Mouse (Mus musculus) forebrain, embryonic 13.5 days (tissue): Measurements from ENCODE around the gene Ssh1. TPM values are rescaled to one million over a fixed set of nuclear protein-coding genes. Genes with fewer than 3 reads are reported as not detected.

Source experiments
- ATAC-seq: fragments of 200-750 bp; cut with Nextera tagmentation; 2 replicates; pipeline ENCODE4 v1.8.0; 2017
- H3K27ac ChIP-seq: fragments of 300-500 bp; sonication (generic); 2 replicates; pipeline ENCODE4 v1.5.1; 2015; ENCODE audit warnings: inconsistent platforms, mild to moderate bottlenecking, moderate library complexity
- H3K27me3 ChIP-seq: fragments of 300-500 bp; sonication (generic); 2 replicates; pipeline ENCODE4 v1.6.1; 2015; ENCODE audit warnings: mild to moderate bottlenecking, inconsistent platforms
- H3K36me3 ChIP-seq: fragments of 300-500 bp; sonication (generic); 2 replicates; pipeline ENCODE4 v1.6.1; 2015; ENCODE audit warnings: mild to moderate bottlenecking, inconsistent platforms; ENCODE audit not compliant: poor library complexity, severe bottlenecking
- H3K4me1 ChIP-seq: fragments of 300-500 bp; sonication (generic); 2 replicates; pipeline ENCODE4 v1.6.1; 2015; ENCODE audit warnings: inconsistent platforms
- H3K4me2 ChIP-seq: fragments of 300-500 bp; sonication (generic); 2 replicates; pipeline ENCODE4 v1.6.1; 2015; ENCODE audit warnings: inconsistent platforms, mild to moderate bottlenecking, moderate library complexity
- H3K4me3 ChIP-seq: fragments of 300-500 bp; sonication (generic); 2 replicates; pipeline ENCODE4 v1.5.1; 2015; ENCODE audit warnings: mild to moderate bottlenecking, inconsistent platforms
- H3K9ac ChIP-seq: fragments of 300-500 bp; sonication (generic); 2 replicates; pipeline ENCODE4 v1.6.1; 2015; ENCODE audit warnings: mild to moderate bottlenecking, inconsistent platforms
- H3K9me3 ChIP-seq: fragments of 300-500 bp; sonication (generic); replicated peaks from 2 replicates; pipeline ENCODE4 v1.6.1; 2016; ENCODE audit warnings: inconsistent platforms
- WGBS: fragments of 180-500 bp; shearing (Covaris S2); methylation state at CpG from one replicate; pipeline ENCODE4 v1.1.7; 2015; 5-methylcytosine and 5-hydroxymethylcytosine counted together
- polyA plus RNA-seq: library from polyadenylated mRNA; unstranded; fragments of >200 nt; fragmentation: Nextera tagmentation; extraction: Ambion mirVana; gene quantifications from 2 replicates; pipeline ENCODE4 v1.2.1, GENCODE M21; 2015

Gene Ssh1
- polyA plus RNA-seq, 1 experiment from 2014 or later: 12.0 TPM

DNA sequence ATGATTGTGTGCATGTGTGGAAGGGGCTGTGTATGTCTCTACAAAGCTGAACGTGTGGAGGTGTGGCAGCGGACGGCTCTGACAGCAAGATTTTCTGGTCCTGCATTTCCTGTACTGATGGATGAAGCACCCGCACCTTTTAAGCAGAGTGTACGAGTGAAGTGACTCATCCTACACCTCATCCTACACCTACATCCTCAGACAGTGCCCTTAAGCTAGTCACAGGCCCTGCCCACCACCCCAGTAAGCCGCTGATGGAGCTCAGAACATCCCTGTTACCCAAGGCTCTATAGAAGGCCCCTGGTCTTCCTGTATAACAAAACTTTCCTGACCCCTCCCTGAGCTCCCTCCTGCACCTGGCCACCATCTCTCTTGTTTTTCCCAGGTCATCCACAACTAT is 30.7 kb upstream of the Ssh1 start:
- 63% methylated on average over 6 of the region's 6 CpGs for WGBS
- H3K27ac ChIP-seq: no peak overlapping the region
- H3K36me3 ChIP-seq: peaks cover 9% of the 10 kb centered on the region
- no peak overlapping the region for H3K4me2 ChIP-seq
- no peak overlapping the region for H3K4me3 ChIP-seq
- H3K4me1 ChIP-seq: peaks cover 6% of the 10 kb centered on the region; the same call in 1 of the 2 replicates
- H3K9me3 ChIP-seq: no peaks in the 10 kb centered on the region
- 0 out of 2 replicates have a peak, but pooled peaks have one; percentile 16 for ATAC-seq
- no peaks in the 10 kb centered on the region for H3K27me3 ChIP-seq
- no peak overlapping the region for H3K9ac ChIP-seq

DNA sequence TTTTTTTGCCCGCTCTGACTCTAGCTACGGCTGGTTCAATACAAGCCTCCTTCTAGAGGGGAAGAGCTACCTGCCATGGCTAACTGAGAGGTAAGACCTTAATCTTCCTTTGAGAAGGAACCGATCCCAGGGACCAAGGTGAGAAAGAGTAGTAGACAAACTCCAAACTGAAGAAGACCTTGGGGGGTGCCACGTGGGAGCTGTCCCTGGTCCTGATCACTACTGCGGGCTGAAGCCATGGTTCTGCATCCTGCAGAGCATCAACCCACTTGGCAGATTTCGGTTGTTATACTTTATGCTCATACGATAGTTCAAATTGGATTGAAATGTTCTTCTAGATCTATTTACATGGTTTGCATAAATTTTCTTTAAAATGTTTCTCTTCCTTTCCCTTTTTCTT is 21.4 kb upstream of the Ssh1 start:
- no peaks in the 10 kb centered on the region for H3K27me3 ChIP-seq
- no peak overlapping the region for H3K9ac ChIP-seq
- H3K36me3 ChIP-seq: no peaks in the 10 kb centered on the region
- H3K4me1 ChIP-seq: no peaks in the 10 kb centered on the region
- 66% methylated on average over 7 of the region's 7 CpGs for WGBS
- H3K4me3 ChIP-seq: no peak overlapping the region
- no peak for ATAC-seq
- H3K27ac ChIP-seq: no peak overlapping the region
- H3K4me2 ChIP-seq: no peak overlapping the region
- H3K9me3 ChIP-seq: no peaks in the 10 kb centered on the region

DNA sequence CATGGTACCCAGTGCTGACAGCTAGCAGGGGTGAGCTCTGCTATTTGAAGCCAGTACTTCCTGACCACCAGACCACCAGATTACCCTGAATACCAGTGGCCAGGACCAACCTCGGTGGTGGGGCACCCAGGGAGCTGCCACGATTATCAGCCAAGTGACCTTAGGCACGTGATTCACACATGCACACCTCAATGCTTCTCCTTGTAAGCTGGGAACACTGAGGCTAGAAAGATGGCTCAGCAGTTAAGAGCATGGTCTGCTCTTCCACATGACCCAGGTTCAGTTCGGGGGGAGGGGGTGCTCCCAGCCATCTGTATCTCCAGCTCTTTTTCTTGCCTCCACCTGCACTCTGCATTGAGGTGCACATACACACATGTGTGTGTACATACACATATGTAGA is 15.4 kb upstream of the Ssh1 start:
- no peaks in the 10 kb centered on the region for H3K4me1 ChIP-seq
- H3K36me3 ChIP-seq: no peaks in the 10 kb centered on the region
- WGBS: 85% methylated on average over 4 of the region's 4 CpGs
- H3K9me3 ChIP-seq: no peaks in the 10 kb centered on the region
- H3K9ac ChIP-seq: no peak overlapping the region
- H3K27me3 ChIP-seq: no peaks in the 10 kb centered on the region
- no peak for ATAC-seq
- H3K4me2 ChIP-seq: no peak overlapping the region
- no peak overlapping the region for H3K4me3 ChIP-seq
- no peak overlapping the region for H3K27ac ChIP-seq

DNA sequence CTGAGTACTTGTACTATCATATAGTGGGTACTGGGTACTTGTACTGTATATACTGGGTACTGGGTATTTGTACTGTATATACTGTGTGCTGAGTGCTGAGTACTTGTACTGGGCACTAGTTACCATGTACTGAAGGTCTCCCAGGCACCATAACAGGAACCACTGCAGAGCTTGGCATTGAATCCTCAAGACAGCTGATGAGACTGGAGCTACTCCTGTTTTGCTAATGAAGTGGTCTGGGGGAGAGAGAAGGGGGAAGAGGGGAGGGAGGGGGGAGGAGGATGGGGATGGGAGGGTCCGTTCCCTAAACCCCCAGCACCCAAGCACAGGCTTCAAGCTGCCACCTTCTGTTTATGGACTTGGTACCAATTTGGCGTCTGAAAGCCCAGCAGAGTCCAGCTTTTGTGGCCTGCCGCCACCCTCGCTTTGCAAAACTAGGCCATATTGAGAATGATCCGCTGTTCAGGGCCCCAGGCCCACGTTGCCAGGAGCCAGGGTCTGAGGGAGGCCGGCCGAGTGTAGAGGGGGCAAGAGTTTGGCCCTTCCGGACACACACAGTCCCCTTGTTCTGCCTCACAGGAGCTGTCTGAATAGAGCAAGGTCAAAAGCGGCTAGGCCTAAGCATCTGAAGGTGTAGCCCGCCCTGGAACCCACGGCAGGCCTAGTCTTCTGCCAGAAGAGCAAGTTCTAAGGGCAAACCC is 14.2 kb upstream of the Ssh1 start:
- no peaks in the 10 kb centered on the region for H3K27me3 ChIP-seq
- H3K4me3 ChIP-seq: no peak overlapping the region
- H3K4me1 ChIP-seq: no peaks in the 10 kb centered on the region
- H3K9ac ChIP-seq: no peak overlapping the region
- WGBS: 75% methylated on average over 12 of the region's 12 CpGs
- H3K9me3 ChIP-seq: no peaks in the 10 kb centered on the region
- no peaks in the 10 kb centered on the region for H3K36me3 ChIP-seq
- no peak overlapping the region for H3K27ac ChIP-seq
- ATAC-seq: no peak
- H3K4me2 ChIP-seq: no peak overlapping the region

DNA sequence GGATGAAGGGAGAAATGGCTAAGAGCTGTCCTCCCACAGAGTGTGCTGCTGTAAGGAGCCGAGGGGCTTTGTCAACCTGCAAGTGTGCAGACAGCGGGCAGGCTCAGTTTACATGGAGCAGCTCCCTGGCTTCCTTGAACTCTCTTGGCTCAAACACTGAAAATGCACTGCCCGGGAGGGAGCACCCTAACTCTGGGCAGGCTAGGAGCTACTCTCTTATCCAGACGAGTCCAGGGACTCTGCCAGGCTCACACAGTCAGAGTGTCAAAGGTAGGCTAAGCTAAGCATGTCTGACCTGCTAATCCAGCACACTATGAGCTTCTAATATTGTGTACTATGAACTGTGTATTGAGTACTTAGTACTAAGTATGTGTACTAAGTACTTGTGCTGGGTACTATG is 13.3 kb upstream of the Ssh1 start:
- no peak overlapping the region for H3K9ac ChIP-seq
- no peak overlapping the region for H3K27ac ChIP-seq
- 76% methylated on average over 4 of the region's 4 CpGs for WGBS
- no peaks in the 10 kb centered on the region for H3K27me3 ChIP-seq
- H3K36me3 ChIP-seq: no peaks in the 10 kb centered on the region
- H3K4me1 ChIP-seq: no peaks in the 10 kb centered on the region
- H3K9me3 ChIP-seq: no peaks in the 10 kb centered on the region
- no peak overlapping the region for H3K4me3 ChIP-seq
- H3K4me2 ChIP-seq: no peak overlapping the region
- no peak for ATAC-seq

DNA sequence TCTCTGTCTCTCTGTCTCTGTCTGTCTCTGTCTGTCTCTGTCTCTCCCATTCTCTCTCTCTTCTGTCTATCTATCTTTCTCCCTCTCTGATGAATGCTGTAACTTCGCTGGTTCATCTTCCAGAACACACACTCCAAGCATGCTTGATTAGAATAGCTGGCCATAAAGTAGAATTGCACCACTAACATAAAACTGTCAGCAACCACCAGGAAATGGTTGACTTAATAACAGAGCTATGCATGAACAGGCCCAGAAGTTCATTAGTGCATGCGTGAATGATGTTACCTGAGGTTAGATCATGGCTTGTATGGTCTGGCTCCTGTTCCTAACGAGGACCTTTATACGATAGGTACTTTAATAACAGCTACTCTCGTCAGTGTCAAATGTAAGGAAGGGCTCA is 11.4 kb upstream of the Ssh1 start:
- 71% methylated on average over 5 of the region's 5 CpGs for WGBS
- no peak for ATAC-seq
- H3K4me1 ChIP-seq: no peaks in the 10 kb centered on the region

DNA sequence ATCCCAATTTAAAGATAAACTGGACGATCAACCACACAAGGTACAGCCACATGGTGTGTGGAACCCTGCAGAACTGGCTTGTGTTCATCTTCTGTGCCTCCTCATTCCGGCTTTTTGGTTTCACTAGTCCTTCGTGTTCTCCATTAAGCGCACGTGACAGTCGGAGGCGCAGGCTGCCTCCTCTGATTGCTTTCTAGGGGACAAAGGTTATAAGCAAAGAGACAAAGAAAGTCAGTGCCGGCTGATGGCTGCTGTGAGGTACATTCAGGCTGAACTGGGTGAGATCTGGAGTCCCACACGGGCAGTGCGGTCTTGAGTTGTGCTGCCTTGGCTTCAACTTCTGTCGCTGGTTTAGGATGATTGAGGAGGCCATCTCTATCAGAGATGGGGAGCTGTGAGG is 10.9 kb upstream of the Ssh1 start:
- H3K9ac ChIP-seq: no peak overlapping the region
- H3K27me3 ChIP-seq: no peaks in the 10 kb centered on the region
- H3K9me3 ChIP-seq: no peaks in the 10 kb centered on the region
- H3K4me1 ChIP-seq: no peaks in the 10 kb centered on the region
- no peaks in the 10 kb centered on the region for H3K36me3 ChIP-seq
- no peak overlapping the region for H3K4me3 ChIP-seq
- no peak overlapping the region for H3K4me2 ChIP-seq
- no peak for ATAC-seq
- H3K27ac ChIP-seq: no peak overlapping the region
- WGBS: 80% methylated on average over 11 of the region's 11 CpGs

More for the DNA sequence above, 11.4 kb upstream of the Ssh1 start:
- Histone ChIP-seq H3K4me2 (no peak overlapping the region), H3K27ac (no peak overlapping the region), H3K27me3 (no peaks in the 10 kb centered on the region), H3K36me3 (no peaks in the 10 kb centered on the region), H3K9me3 (no peaks in the 10 kb centered on the region), H3K4me3 (no peak overlapping the region), H3K9ac (no peak overlapping the region)

DNA sequence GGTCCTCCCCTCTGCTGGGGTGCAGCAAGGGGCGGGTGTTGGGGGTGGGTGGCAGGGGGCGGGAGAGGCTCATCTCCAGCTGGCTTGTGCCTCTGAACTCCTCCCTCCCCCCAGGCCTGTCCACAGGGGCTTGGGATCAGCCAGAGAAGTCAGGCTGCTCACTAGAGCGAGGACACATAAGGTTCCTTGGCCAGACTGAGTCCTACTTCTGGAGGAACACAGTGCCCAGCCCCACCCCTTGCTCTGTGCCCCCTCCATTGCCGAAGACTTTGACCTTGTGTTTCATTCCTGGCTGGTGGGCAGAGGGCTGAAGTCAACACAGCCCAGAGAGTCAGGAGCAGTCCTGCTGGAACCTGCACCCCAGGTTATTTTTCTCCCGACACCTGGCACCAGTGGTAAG is 9.8 kb upstream of the Ssh1 start, which contains the start of gene Dao:
Gene Dao (plus strand): TSS at position 162 of the 400 bp plus-strand sequence.
- Histone ChIP-seq H3K36me3 (no peaks in the 10 kb centered on the region), H3K9ac (no peak within 1 kb of the TSS), H3K27me3 (no peaks in the 10 kb centered on the region), H3K4me2 (no peak within 1 kb of the TSS), H3K4me3 (no peak within 1 kb of the TSS), H3K4me1 (no peaks in the 10 kb centered on the region), H3K27ac (no peak within 1 kb of the TSS), H3K9me3 (no peaks in the 10 kb centered on the region)
- WGBS: 83% methylated on average over 4 of the region's 5 CpGs
- ATAC-seq: no peak

DNA sequence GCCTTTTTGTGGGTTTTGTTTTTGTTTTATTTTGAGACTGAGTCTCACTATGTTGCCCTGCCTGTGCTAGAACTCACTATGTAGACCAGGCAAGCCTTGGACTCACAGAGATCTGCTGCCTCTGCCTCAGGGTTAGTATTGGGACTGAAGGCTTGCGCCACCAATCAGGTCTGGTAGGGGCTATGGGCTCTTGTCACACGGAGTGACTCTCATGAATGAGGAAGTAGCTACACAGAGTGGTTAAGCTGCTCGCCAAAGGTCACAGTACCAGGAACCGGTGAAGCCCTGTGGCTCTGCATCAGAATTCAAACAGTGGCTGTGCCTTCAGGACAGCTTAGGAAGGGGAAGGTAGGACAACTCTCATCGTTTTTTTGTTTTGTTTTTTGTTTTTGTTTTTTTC is 5.7 kb upstream of the Ssh1 start:
- no peak overlapping the region for H3K27ac ChIP-seq
- no peaks in the 10 kb centered on the region for H3K36me3 ChIP-seq
- WGBS: 77% methylated on average over 5 of the region's 5 CpGs
- H3K27me3 ChIP-seq: no peaks in the 10 kb centered on the region
- no peak for ATAC-seq
- H3K4me3 ChIP-seq: no peak overlapping the region
- H3K9me3 ChIP-seq: no peaks in the 10 kb centered on the region
- H3K4me2 ChIP-seq: no peak overlapping the region
- H3K9ac ChIP-seq: no peak overlapping the region
- H3K4me1 ChIP-seq: peaks cover 5% of the 10 kb centered on the region

DNA sequence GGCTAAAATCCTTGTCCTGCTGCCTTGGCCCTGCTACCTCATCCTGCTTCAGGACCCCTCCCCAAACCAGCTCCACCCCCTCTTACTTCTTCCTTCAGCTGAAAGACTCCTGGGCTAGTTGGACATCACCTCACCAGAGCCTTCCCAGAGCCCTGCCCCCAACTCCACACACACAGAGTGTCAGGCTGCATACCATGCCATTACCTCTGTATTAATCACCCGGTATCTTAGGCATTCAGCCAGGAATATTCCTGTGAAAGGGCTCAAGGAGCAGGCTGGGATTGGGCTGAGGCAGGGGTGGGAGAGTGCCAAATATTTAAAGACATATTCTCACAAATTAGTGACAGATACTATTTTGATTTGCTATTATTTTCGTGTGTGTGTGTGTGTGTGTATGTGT is 2.8 kb upstream of the Ssh1 start:
- no peaks in the 10 kb centered on the region for H3K36me3 ChIP-seq
- H3K27ac ChIP-seq: no peak overlapping the region
- no peak for ATAC-seq
- H3K27me3 ChIP-seq: no peaks in the 10 kb centered on the region
- no peaks in the 10 kb centered on the region for H3K9me3 ChIP-seq
- peaks cover 26% of the 10 kb centered on the region for H3K4me1 ChIP-seq
- H3K4me2 ChIP-seq: no peak overlapping the region
- H3K9ac ChIP-seq: no peak overlapping the region
- no peak overlapping the region for H3K4me3 ChIP-seq
- 48% methylated on average over 2 of the region's 2 CpGs for WGBS

DNA sequence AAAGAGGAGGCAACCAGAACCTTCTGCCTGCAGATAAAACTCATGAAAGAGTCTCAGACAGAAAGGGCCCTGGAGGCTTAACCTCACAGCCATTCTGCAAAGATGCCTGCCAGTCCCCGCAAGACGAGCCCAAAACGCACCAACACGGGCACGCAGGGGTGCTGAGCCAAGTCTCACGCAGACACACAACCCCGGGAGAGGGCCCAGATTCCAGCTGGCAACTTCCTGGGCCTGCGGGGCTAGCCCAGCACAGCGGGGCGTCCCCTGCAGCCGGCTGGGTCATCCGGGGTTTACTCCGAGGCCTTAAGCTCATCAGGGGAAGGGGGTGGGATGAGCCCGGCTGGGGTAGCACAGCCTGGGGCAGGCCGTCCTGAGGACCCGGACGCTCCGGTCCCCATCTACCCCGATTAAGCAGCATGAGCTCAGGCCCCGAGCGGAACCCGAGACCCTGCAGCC is 635 bp downstream of the Ssh1 start:
- H3K4me3 ChIP-seq: peak overlapping the region; percentile 79
- no peaks in the 10 kb centered on the region for H3K9me3 ChIP-seq
- H3K36me3 ChIP-seq: 0 out of 2 replicates have a peak, but pooled peaks cover 7% of the 10 kb centered on the region
- peak overlapping the region; percentile 83 for H3K4me2 ChIP-seq
- H3K9ac ChIP-seq: peak overlapping the region; percentile 94
- H3K4me1 ChIP-seq: peaks cover 40% of the 10 kb centered on the region
- no peaks in the 10 kb centered on the region for H3K27me3 ChIP-seq
- under 1% methylated on average over 22 of the region's 22 CpGs for WGBS
- peak overlapping the region; percentile 88 for H3K27ac ChIP-seq
- peak; percentile 86; the same call in 1 of the 2 replicates for ATAC-seq

DNA sequence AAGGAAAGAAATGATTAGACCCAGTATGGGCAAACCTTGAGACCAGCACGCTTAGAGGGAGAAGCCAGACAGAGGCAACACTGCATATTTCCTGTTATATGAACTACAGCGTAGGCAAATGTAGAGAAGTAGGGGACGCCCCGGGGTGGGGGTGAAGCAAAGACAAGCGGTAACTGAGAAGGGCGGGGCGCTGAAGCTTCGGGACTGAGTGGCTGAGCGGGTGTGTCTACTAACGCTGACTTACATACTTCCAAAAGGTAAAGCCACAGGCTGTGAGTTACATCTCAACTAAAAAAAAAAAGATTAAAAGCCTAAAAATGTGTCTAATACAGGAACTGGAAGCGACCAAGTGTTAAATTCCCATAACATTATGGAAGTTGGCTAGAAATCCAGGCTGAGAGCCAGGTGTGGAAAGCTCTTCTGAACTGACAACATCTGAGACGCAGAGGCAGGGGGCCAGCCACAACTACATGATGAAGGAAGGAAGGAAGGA is 1.3 kb downstream of the Ssh1 start:
- Histone ChIP-seq H3K4me2 (peak overlapping the region; percentile 83), H3K9ac (peak overlapping the region; percentile 94), H3K4me3 (peak overlapping the region; percentile 79), H3K27ac (peak overlapping the region; percentile 88), H3K9me3 (no peaks in the 10 kb centered on the region), H3K27me3 (no peaks in the 10 kb centered on the region), H3K4me1 (peaks cover 40% of the 10 kb centered on the region), H3K36me3 (peaks cover 11% of the 10 kb centered on the region; the same call in 1 of the 2 replicates)
- WGBS: 45% methylated on average over 12 of the region's 12 CpGs
- ATAC-seq: no peak
